ENCODE assay signal across 11 mouse cellular contexts in the genomic region with DNA sequence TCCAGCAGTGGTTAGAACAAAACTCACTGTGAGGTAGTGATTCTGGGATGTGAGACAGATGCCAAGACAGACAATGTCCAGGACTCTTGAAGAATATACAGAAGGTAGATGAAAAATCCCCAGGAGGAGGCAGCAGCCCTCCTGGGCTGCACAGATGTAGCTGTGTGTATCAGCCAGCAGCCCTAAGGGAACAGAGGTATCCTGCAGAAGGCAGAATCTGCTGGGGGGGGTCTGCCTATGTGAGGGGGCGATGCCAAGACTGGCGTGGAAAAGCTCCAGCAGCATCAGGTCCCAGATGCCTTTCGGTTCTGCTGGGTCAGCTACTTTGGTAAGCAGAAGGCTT.
DNase-seq lines count a peak whose midpoint lies in the region; ATAC-seq and TF ChIP-seq lines count a peak whose summit lies in the region.
"Had no signal": no experiment of that assay in that cellular context is flagged by ENCODE, and none has a peak within 500 bp of the region (broad histone marks: within the 10 kb centered on the region; RNA-seq: fewer than 3 reads in every experiment).

No protein-coding gene starts in this region.

- TF ChIP-seq CTCF in layer of hippocampus, adult 2 months (conservative IDR thresholded peaks at IDR 0.05), result no peak
- no peak for TF ChIP-seq CTCF in embryonic fibroblast, embryonic 13.5 days (IDR thresholded peaks at IDR 0.05; ENCODE audit: borderline replicate concordance, insufficient read depth, low read length)

- H3K9me3 ChIP-seq in embryonic facial prominence, embryonic 12.5 days, result no peaks in the 10 kb centered on the region
- no peaks in the 10 kb centered on the region for H3K9me3 ChIP-seq in midbrain, embryonic 11.5 days (ENCODE audit: control insufficient read depth, low read length)
- H3K9me3 ChIP-seq: kidney, embryonic 15.5 days; liver, embryonic 12.5 days; neural tube, embryonic 12.5 days had no signal

- H3K4me1 ChIP-seq in embryonic facial prominence, embryonic 12.5 days, result peaks cover 24% of the 10 kb centered on the region
- H3K4me1 ChIP-seq in embryonic fibroblast, embryonic 13.5 days (ENCODE audit: control insufficient read depth, insufficient read depth, low read length), result 0 out of 2 replicates have a peak, but pooled peaks cover 13% of the 10 kb centered on the region
- peaks cover 6% of the 10 kb centered on the region; the same call in 1 of the 2 replicates for H3K4me1 ChIP-seq in midbrain, embryonic 11.5 days (ENCODE audit: control insufficient read depth, insufficient read depth, low read length)

- no peak overlapping the region for H3K9ac ChIP-seq in embryonic facial prominence, embryonic 12.5 days
- H3K9ac ChIP-seq in midbrain, embryonic 11.5 days (ENCODE audit: low read length), result no peak overlapping the region
- H3K9ac ChIP-seq: kidney, embryonic 15.5 days; liver, embryonic 12.5 days; neural tube, embryonic 12.5 days had no signal

- no peak overlapping the region for H3K4me2 ChIP-seq in embryonic facial prominence, embryonic 12.5 days (replicated peaks)
- H3K4me2 ChIP-seq in midbrain, embryonic 11.5 days, result no peak overlapping the region
- H3K4me2 ChIP-seq: kidney, embryonic 15.5 days; liver, embryonic 12.5 days; neural tube, embryonic 12.5 days had no signal

- H3K4me3 ChIP-seq in layer of hippocampus, adult 2 months, result no peak overlapping the region
- H3K4me3 ChIP-seq in embryonic facial prominence, embryonic 12.5 days, result no peak overlapping the region
- no peak overlapping the region for H3K4me3 ChIP-seq in embryonic fibroblast, embryonic 13.5 days (ENCODE audit: insufficient read depth, low read length)
- no peak overlapping the region for H3K4me3 ChIP-seq in midbrain, embryonic 11.5 days (ENCODE audit: low read depth, low read length)
- H3K4me3 ChIP-seq: kidney, embryonic 15.5 days; liver, embryonic 12.5 days; neural tube, embryonic 12.5 days had no signal

- H3K27me3 ChIP-seq in embryonic facial prominence, embryonic 12.5 days, result no peaks in the 10 kb centered on the region
- no peaks in the 10 kb centered on the region for H3K27me3 ChIP-seq in midbrain, embryonic 11.5 days (ENCODE audit: control insufficient read depth, insufficient read depth, low read length)
- H3K27me3 ChIP-seq: kidney, embryonic 15.5 days; liver, embryonic 12.5 days; neural tube, embryonic 12.5 days had no signal

- WGBS in embryonic facial prominence, embryonic 12.5 days, result 58% methylated on average over 3 of the region's 3 CpGs
- 86% methylated on average over 3 of the region's 3 CpGs for WGBS in midbrain, embryonic 11.5 days

- no peaks in the 10 kb centered on the region for H3K36me3 ChIP-seq in embryonic facial prominence, embryonic 12.5 days
- H3K36me3 ChIP-seq in midbrain, embryonic 11.5 days (ENCODE audit: control insufficient read depth, insufficient read depth, low read length), result no peaks in the 10 kb centered on the region
- H3K36me3 ChIP-seq: kidney, embryonic 15.5 days; liver, embryonic 12.5 days; neural tube, embryonic 12.5 days had no signal

- no peak for TF ChIP-seq POLR2A in embryonic fibroblast, embryonic 13.5 days (IDR thresholded peaks at IDR 0.05; ENCODE audit: low read depth, low read length)

- peak overlapping the region; percentile 78 for H3K27ac ChIP-seq in layer of hippocampus, adult 2 months
- H3K27ac ChIP-seq in embryonic facial prominence, embryonic 12.5 days, result peak overlapping the region; percentile 77
- H3K27ac ChIP-seq in embryonic fibroblast, embryonic 13.5 days (ENCODE audit: insufficient read depth, low read length), result peak overlapping the region; percentile 39
- no peak overlapping the region for H3K27ac ChIP-seq in midbrain, embryonic 11.5 days (ENCODE audit: low read depth, low read length)
- H3K27ac ChIP-seq: kidney, embryonic 15.5 days; liver, embryonic 12.5 days; neural tube, embryonic 12.5 days had no signal

- no peak for ATAC-seq in embryonic facial prominence, embryonic 12.5 days (ENCODE audit: insufficient number of reproducible peaks, insufficient read depth, low FRiP score, low TSS enrichment)
- ATAC-seq in midbrain, embryonic 11.5 days (ENCODE audit: low FRiP score), result no peak
- ATAC-seq in megakaryocyte, adult 5-6 weeks (ENCODE audit: poor library complexity, severe bottlenecking), result no peak
- ATAC-seq: liver, embryonic 12.5 days had no signal

- DNase-seq in layer of hippocampus, adult 2 months (ENCODE audit: low spot score in 2 of 2), result no peak
- DNase-seq in layer of hippocampus, adult 8-10 months (ENCODE audit: low spot score in 2 of 2), result no peak
- peak; percentile 79 for DNase-seq in midbrain, embryonic 11.5 days (ENCODE audit: low spot score, missing footprints)
- no peak for DNase-seq in embryo, embryonic 9.5 days (ENCODE audit: extremely low spot score)
- no peak for DNase-seq in layer of hippocampus, adult 9-11 months
